Mouse (Mus musculus): ENCODE measurements at regions not wholly inside any gene's neighbourhood (a gene's known extent, or its start where the extent isn't known, plus 50 kb on each side); places are given as distances from the start of the nearest gene placed in this dataset.

- intact Hi-C loops (cut with DNase I), result loop anchor here (2.0 kb wide), 1 partner anchor 733 kb away; no protein-coding TSS in a partner anchor
- no peak for DNase-seq
Observed at GRCm38 (mm10) chr3:143509531-143509930, 627.7 kb upstream of the Pkn2 start.

- DNase-seq, result peak; percentile 49 to 52
- intact Hi-C loops (cut with DNase I), result loop anchor here (2.0 kb wide), 1 partner anchor 735 kb away; no protein-coding TSS in a partner anchor
Observed at GRCm38 (mm10) chr3:143508280-143508679, 626.5 kb upstream of the Pkn2 start.

GRCm38 (mm10) chr3:143501017-143501416 lies 619.2 kb upstream of the Pkn2 start:
- no peak for DNase-seq
- intact Hi-C loops (cut with DNase I), result no loop called here

GRCm38 (mm10) chr3:143495389-143495788 lies 613.6 kb upstream of the Pkn2 start:
- no peak for DNase-seq
- intact Hi-C loops (cut with DNase I), result no loop called here

GRCm38 (mm10) chr3:143477916-143478610 lies 596.3 kb upstream of the Pkn2 start:
- intact Hi-C loops (cut with DNase I), result no loop called here

GRCm38 (mm10) chr3:143475461-143475860 lies 593.7 kb upstream of the Pkn2 start:
- intact Hi-C loops (cut with DNase I), result no loop called here
- no peak for DNase-seq

More at GRCm38 (mm10) chr3:143477916-143478610, 596.3 kb upstream of the Pkn2 start:
- DNase-seq, result no peak

GRCm38 (mm10) chr3:143447005-143447709 lies 565.4 kb upstream of the Pkn2 start:
- intact Hi-C loops (cut with DNase I), result no loop called here
- DNase-seq, result no peak

GRCm38 (mm10) chr3:143417401-143417800 lies 535.6 kb upstream of the Pkn2 start:
- intact Hi-C loops (cut with DNase I), result no loop called here
- DNase-seq, result no peak

GRCm38 (mm10) chr3:143411655-143412054 lies 529.9 kb upstream of the Pkn2 start:
- intact Hi-C loops (cut with DNase I), result no loop called here
- DNase-seq, result no peak

- no peak for DNase-seq
Observed at GRCm38 (mm10) chr3:143398966-143399365, 517.2 kb upstream of the Pkn2 start.

GRCm38 (mm10) chr3:143384357-143384756 lies 502.6 kb upstream of the Pkn2 start:
- DNase-seq, result no peak
- intact Hi-C loops (cut with DNase I), result no loop called here

More at GRCm38 (mm10) chr3:143398966-143399365, 517.2 kb upstream of the Pkn2 start:
- intact Hi-C loops (cut with DNase I), result no loop called here

- intact Hi-C loops (cut with DNase I), result loop anchor here (5.0 to 10.0 kb wide), 2 partner anchors 137 to 604 kb away; no protein-coding TSS in a partner anchor
- peak; percentile 79 to 81 for DNase-seq
Observed at GRCm38 (mm10) chr3:143379193-143379592, 497.4 kb upstream of the Pkn2 start.

- DNase-seq, result no peak
- intact Hi-C loops (cut with DNase I), result loop anchor here (5.0 to 10.0 kb wide), 2 partner anchors 135 to 603 kb away; no protein-coding TSS in a partner anchor
Observed at GRCm38 (mm10) chr3:143377446-143377845, 495.6 kb upstream of the Pkn2 start.

- intact Hi-C loops (cut with DNase I), result loop anchor here (5.0 to 10.0 kb wide), 2 partner anchors 133 to 601 kb away; no protein-coding TSS in a partner anchor
- no peak for DNase-seq
Observed at GRCm38 (mm10) chr3:143375527-143376061, 493.8 kb upstream of the Pkn2 start.

GRCm38 (mm10) chr3:143373501-143373900 lies 491.7 kb upstream of the Pkn2 start:
- no peak for DNase-seq
- intact Hi-C loops (cut with DNase I), result loop anchor here (10.0 kb wide), 1 partner anchor 599 kb away; no protein-coding TSS in a partner anchor

- no peak for DNase-seq
- intact Hi-C loops (cut with DNase I), result no loop called here
Observed at GRCm38 (mm10) chr3:143369002-143369401, 487.2 kb upstream of the Pkn2 start.

GRCm38 (mm10) chr3:143340032-143340431 lies 458.2 kb upstream of the Pkn2 start:
- intact Hi-C loops (cut with DNase I), result no loop called here
- DNase-seq, result no peak

GRCm38 (mm10) chr3:143333339-143333738 lies 451.5 kb upstream of the Pkn2 start:
- intact Hi-C loops (cut with DNase I), result no loop called here
- no peak for DNase-seq

- intact Hi-C loops (cut with DNase I), result no loop called here
Observed at GRCm38 (mm10) chr3:143328521-143328920, 446.7 kb upstream of the Pkn2 start.

GRCm38 (mm10) chr3:143327652-143328051 lies 445.8 kb upstream of the Pkn2 start:
- DNase-seq, result no peak
- intact Hi-C loops (cut with DNase I), result no loop called here

More at GRCm38 (mm10) chr3:143328521-143328920, 446.7 kb upstream of the Pkn2 start:
- DNase-seq, result no peak

GRCm38 (mm10) chr3:143316457-143316856 lies 434.7 kb upstream of the Pkn2 start:
- peak; percentile 10 to 12 for DNase-seq
- intact Hi-C loops (cut with DNase I), result no loop called here

Data from heart, postnatal 10 days (tissue).